Mouse (Mus musculus): ENCODE results near the gene Met.

The Met gene

GRCm38 (mm10) chr6:17491502-17491901, 27.9 kb downstream of the Met start:
- DNase-seq (ENCODE audit: low read depth, low spot score), result no peak

GRCm38 (mm10) chr6:17492062-17492461, 28.5 kb downstream of the Met start:
- DNase-seq (ENCODE audit: low read depth, low spot score), result no peak

GRCm38 (mm10) chr6:17495413-17495812, 31.8 kb downstream of the Met start:
- DNase-seq (ENCODE audit: low read depth, low spot score), result no peak

- no peak for DNase-seq (ENCODE audit: low read depth, low spot score)
Measured at GRCm38 (mm10) chr6:17497366-17497765, 33.8 kb downstream of the Met start.

- no peak for DNase-seq (ENCODE audit: low read depth, low spot score)
Measured at GRCm38 (mm10) chr6:17498801-17499200, 35.2 kb downstream of the Met start.

GRCm38 (mm10) chr6:17501440-17501839, 37.8 kb downstream of the Met start:
- no peak for DNase-seq (ENCODE audit: low read depth, low spot score)

GRCm38 (mm10) chr6:17502311-17502710, 38.7 kb downstream of the Met start:
- no peak for DNase-seq (ENCODE audit: low read depth, low spot score)

- no peak for DNase-seq (ENCODE audit: low read depth, low spot score)
Measured at GRCm38 (mm10) chr6:17503724-17504123, 40.1 kb downstream of the Met start.

- DNase-seq (ENCODE audit: low read depth, low spot score), result no peak
Measured at GRCm38 (mm10) chr6:17505530-17505929, 41.9 kb downstream of the Met start.

GRCm38 (mm10) chr6:17506831-17507230, 43.2 kb downstream of the Met start:
- DNase-seq (ENCODE audit: low read depth, low spot score), result no peak

- DNase-seq (ENCODE audit: low read depth, low spot score), result no peak
Measured at GRCm38 (mm10) chr6:17508184-17508583, 44.6 kb downstream of the Met start.

- DNase-seq (ENCODE audit: low read depth, low spot score), result no peak
Measured at GRCm38 (mm10) chr6:17508604-17509372, 45.2 kb downstream of the Met start.

- DNase-seq (ENCODE audit: low read depth, low spot score), result no peak
Measured at GRCm38 (mm10) chr6:17513381-17513780, 49.8 kb downstream of the Met start.

- DNase-seq (ENCODE audit: low read depth, low spot score), result no peak
Measured at GRCm38 (mm10) chr6:17515775-17516460, 52.3 kb downstream of the Met start.

- no peak for DNase-seq (ENCODE audit: low read depth, low spot score)
Measured at GRCm38 (mm10) chr6:17521901-17522717, 58.5 kb downstream of the Met start.

GRCm38 (mm10) chr6:17522917-17523316, 59.3 kb downstream of the Met start:
- no peak for DNase-seq (ENCODE audit: low read depth, low spot score)

GRCm38 (mm10) chr6:17529490-17530269, 66.1 kb downstream of the Met start:
- no peak for DNase-seq (ENCODE audit: low read depth, low spot score)

GRCm38 (mm10) chr6:17541615-17542014, 78.0 kb downstream of the Met start:
- no peak for DNase-seq (ENCODE audit: low read depth, low spot score)

- DNase-seq (ENCODE audit: low read depth, low spot score), result no peak
Measured at GRCm38 (mm10) chr6:17542383-17542782, 78.8 kb downstream of the Met start.

- no peak for DNase-seq (ENCODE audit: low read depth, low spot score)
Measured at GRCm38 (mm10) chr6:17545480-17545879, 81.9 kb downstream of the Met start.

- no peak for DNase-seq (ENCODE audit: low read depth, low spot score)
Measured at GRCm38 (mm10) chr6:17546341-17546740, 82.7 kb downstream of the Met start.

GRCm38 (mm10) chr6:17546825-17547224, 83.2 kb downstream of the Met start:
- DNase-seq (ENCODE audit: low read depth, low spot score), result no peak
